Mouse (Mus musculus) urinary bladder, adult 18-20 months (tissue): ENCODE results near the gene Iqcc.

Experiments
- DNase-seq, 2 experiments: peaks; one replicate each; pipeline ENCODE4 v3.0.0; 2022; ENCODE audit warnings: low spot score in 2 of 2, mixed read lengths in 2 of 2

The Iqcc gene

DNA sequence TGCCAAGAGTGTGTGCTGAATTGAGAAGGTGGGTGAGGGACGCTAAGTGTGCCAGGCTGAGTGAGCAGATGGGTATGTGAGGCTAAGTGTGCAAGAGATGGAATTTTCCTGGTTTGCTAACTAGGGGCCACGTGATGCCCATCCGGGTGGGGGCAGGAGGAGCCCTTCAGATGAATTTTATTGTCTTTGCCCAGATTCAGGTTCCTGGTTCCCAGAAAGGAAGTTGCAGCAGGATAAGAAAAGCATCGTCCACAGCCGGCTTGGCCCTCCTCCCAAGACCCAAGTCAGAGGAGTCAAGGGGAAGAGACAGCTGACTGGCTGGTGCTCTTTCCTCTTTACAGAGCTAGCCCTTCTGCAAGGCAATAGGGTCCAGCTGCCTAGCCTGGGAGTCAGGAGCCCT, 40.4 kb downstream of the Iqcc start, which contains the start of gene Fam167b:
TSS of gene Fam167b (minus strand) at position 84 of the 400 bp plus-strand sequence.
- DNase-seq: no peak

DNA sequence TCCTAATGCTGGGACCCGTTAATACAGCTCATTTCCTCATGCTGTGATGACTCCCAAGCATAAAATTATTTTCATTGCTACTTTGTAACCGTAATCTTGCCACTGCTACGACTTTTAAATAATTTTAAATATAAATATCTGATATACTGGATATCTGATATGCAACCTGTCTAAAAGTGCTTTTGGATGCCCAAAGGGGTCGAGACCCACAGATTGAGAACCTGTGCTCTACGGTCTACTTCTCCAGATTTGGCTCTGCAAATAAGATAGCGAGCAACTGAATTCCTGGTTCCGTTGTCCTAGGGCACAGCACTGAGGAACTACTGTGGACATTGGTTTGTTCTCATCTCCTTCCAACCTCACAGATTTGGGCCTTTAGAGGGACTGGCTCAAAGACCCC, 41.2 kb downstream of the Iqcc start:
- DNase-seq: no peak

DNA sequence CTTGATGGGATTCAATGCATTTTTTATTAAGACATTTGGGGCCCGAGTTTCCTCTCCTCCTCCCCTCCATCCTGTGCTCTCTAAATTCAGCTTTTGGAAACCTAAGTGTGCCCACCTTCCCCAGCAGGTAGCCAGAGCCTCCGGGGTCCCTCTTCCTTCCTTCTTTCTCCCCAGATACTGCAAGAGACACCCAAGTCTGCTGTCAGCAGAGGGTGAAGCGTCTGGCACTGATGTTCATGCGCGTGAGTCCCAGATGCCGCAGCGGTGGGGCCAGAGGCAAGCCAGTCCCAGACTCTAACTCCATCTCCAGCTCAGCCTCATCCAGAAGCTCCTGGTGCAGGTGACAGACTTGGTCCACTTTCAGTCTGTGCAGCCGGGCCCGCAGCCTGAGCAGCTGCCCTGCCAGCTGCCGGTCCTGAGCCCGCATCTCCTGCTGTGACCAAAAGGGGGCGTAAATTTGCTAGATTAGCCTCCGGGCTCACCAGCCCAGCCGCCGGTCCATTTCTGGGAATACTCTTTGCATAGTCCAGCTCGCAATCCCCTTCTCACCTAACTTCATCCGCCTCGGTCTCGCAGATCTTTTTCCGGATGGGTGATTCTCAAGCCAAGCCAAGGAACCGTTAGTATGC, 41.9 kb downstream of the Iqcc start:
- peak; percentile 45 for DNase-seq

DNA sequence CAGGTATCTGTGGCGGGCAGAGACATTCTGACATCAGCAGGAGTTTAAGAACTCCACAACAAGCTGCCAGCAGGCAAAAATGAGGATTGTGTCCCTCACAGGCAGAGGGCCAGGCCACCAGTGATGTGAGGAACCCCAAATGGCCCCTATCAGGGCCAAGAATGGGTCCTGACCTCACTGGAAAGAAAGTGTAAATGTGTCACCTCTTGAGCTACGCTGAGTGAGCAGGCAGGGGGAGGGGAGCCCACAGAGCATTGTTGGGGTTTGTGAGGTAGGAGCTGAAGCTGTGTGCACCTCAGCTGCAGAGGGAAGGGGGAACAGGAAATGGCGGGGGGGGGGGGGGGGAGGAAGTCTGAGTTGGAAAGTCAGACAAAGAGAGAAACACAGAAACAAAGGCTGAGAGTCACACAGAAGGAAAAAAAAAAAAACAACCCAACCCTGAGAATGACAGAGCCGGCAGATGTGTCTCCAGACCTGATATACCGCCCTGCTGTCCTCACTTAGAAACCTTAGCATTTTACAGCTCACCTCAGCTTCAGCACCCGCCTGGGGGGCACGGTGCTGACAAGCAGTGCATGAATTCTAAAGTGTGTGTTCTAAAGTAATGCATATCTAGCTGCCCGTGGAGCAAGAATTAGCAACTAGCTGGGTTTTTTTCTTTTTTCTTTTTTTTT, 43.6 kb downstream of the Iqcc start:
- no peak for DNase-seq

GRCm38 (mm10) chr4:129573430-129573829, 45.5 kb downstream of the Iqcc start, which contains the start of gene Lck:
TSS of gene Lck (minus strand) at chr4:129573641.
- no peak for DNase-seq

DNA sequence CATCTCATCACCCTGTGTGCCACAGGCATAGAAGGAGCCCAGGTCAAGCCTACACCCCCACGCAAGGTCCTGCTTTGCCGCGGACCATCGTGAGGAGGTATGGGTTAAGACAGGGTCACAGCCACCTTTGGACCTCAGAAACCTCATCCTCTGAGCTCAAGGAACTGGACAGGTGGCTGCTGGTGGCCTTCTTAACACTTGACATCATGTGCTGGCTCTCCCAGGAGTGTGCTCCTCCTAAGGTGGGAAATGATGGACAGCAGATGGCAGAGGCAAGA, 45.9 kb downstream of the Iqcc start:
- no peak for DNase-seq

DNA sequence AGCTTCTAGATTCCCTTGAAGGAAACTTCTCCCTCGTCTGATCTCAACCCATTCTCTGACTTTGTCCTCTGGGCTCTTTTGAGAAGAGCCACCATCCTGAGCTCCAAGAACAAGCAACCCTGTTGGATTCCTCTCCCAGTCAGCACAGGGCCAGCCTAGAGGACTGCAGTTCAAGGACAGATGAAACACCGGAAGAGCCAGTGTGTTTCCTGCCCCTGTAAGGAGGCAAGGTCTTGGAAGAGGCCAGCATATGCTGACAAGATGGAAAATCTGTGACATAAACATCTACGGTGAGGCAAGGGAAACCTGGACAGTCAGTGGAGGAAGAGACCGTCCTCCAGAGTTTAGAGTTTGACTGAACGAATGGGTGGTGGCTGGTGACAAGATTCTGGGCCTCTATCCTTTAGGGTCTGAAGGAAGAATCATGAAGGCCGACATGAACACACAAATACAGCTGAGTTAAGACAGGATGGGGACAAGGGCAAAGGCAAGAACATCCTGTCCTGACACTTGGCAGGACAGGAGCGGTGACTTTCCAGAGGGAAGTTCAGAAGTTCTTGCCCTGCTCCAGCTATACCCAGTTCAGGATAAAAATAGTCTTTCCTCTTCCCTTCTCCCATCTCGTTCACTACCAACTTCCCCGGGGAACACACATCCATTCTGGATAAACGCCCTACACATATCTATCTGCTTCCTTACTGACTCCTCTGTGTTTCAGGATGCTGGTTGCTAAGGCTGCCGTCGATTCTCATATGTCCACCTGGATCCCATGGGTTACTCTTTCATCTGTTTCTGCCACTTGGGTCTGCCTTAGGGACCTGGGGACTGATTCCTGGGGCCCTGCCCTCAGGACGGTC, 46.4 kb downstream of the Iqcc start:
- no peak for DNase-seq

- DNase-seq: no peak
Observed at GRCm38 (mm10) chr4:129571551-129572084, 47.3 kb downstream of the Iqcc start.

- no peak for DNase-seq
Observed at GRCm38 (mm10) chr4:129570028-129570427, 48.9 kb downstream of the Iqcc start.

DNA sequence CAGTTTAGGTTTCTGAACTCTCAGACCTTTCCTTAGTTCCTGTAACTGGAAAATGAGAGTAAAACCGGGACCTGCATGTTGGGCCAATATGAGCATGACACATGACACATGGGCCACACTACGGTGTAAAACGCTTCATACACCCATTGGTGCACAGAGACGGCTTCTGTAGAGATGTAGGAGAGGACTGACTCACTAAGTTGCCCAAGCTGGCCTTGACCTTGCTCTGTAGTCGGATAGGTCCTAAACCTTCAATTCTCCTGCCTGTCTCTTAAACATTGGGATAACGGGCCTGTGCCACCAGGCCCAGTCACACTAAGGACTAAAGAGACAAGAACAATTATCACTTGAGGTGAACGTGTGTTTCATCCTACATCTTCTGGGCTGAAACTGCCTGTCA, 50.5 kb downstream of the Iqcc start:
- DNase-seq: no peak

- DNase-seq: no peak
Observed at GRCm38 (mm10) chr4:129565139-129565538, 53.8 kb downstream of the Iqcc start.
